Mouse (Mus musculus) midbrain, embryonic 10.5 days (tissue): ENCODE measurements around the gene Pknox2. TPM values are rescaled to one million over a fixed set of nuclear protein-coding genes. Genes with fewer than 3 reads are reported as not detected.
A peak's percentile ranks its signal among the peaks of the same experiment; 100 is the strongest.

Experiments
- DNase-seq: peaks from one replicate; pipeline ENCODE4 v3.0.0-alpha.2; 2017; ENCODE audit warnings: low spot score
- H3K27ac ChIP-seq: fragments of 300-500 bp; sonication (generic); replicated peaks from 2 replicates; pipeline ENCODE4 v1.5.1; 2016; ENCODE audit warnings: mild to moderate bottlenecking
- H3K27me3 ChIP-seq: fragments of 300-500 bp; sonication (generic); 2 replicates; pipeline ENCODE4 v1.6.1; 2016; ENCODE audit warnings: low read depth, mild to moderate bottlenecking; ENCODE audit not compliant: poor library complexity, severe bottlenecking
- H3K36me3 ChIP-seq: fragments of 300-500 bp; sonication (generic); 2 replicates; pipeline ENCODE4 v1.6.1; 2016; ENCODE audit warnings: mild to moderate bottlenecking, moderate library complexity
- H3K4me1 ChIP-seq: fragments of 300-500 bp; sonication (generic); 2 replicates; pipeline ENCODE4 v1.6.1; 2016
- H3K4me3 ChIP-seq: fragments of 300-500 bp; sonication (generic); 2 replicates; pipeline ENCODE4 v1.5.1; 2016; ENCODE audit warnings: mild to moderate bottlenecking, moderate library complexity
- H3K9me3 ChIP-seq: fragments of 300-500 bp; sonication (generic); replicated peaks from 2 replicates; pipeline ENCODE4 v1.6.1; 2016; ENCODE audit warnings: mild to moderate bottlenecking
- WGBS: fragments of 180-500 bp; shearing (Covaris S2); methylation state at CpG from one replicate; pipeline ENCODE4 v1.1.7; 2016; 5-methylcytosine and 5-hydroxymethylcytosine counted together
- polyA plus RNA-seq: library from polyadenylated mRNA; unstranded; fragments of >200 nt; fragmentation: Nextera tagmentation; extraction: Ambion mirVana; gene quantifications from 2 replicates; pipeline ENCODE4 v1.2.1, GENCODE M21; 2016

Gene Pknox2
- polyA plus RNA-seq, 1 experiment from 2014 or later: 41.5 TPM

DNA sequence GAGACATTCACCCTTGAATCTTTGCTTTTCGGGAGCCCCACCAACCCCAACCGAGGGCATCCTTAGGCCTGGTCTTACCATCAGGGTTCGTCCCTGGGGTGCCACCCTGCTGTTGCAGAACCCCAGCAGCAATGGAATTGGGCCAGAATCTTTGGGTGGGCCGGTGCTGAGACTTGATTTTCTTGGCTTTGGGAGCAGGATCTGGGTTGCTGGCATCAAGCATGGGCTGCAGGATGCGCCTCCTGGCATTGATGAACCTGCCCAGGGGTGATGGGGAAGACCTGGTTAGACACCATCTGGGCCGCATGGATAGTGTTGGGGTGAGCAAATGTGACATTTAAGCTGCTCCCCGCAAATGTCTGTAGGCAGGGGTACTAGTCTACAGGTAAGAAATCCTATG lies 253.0 kb downstream of the Pknox2 start:
- Histone ChIP-seq H3K4me3 (no peak overlapping the region), H3K9me3 (no peaks in the 10 kb centered on the region), H3K27me3 (no peaks in the 10 kb centered on the region), H3K27ac (no peak overlapping the region), H3K4me1 (no peaks in the 10 kb centered on the region), H3K36me3 (peaks cover 62% of the 10 kb centered on the region)
- WGBS: 90% methylated on average over 7 of the region's 7 CpGs
- DNase-seq: no peak

DNA sequence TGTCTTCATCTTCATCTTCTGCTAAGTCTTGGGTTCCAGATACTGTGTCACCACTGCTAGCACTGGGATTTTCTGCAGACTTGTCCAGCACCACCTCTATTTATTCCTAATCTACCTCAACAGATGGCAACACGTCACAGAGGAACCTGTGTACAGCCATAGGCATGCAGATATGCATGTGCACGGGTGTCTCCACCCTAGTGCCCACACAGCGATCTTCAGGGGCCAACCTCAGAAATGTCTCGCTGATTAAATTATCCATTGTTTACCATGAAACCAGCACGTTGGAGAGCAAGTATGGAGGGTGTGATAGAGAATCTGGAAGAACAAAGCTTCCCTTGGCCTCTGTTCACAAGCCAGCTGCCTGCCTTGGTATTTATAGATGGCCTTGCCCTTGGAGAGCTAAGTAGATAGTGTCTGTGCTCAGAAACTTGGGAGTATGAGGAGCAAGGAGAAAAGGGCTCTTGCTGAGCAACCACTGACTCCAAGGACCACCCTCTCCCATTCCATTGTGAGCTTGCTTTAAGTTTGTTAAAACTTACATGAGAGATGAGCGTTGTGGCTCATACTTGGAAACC lies 253.7 kb downstream of the Pknox2 start:
- Histone ChIP-seq H3K27ac (no peak overlapping the region), H3K9me3 (no peaks in the 10 kb centered on the region), H3K27me3 (no peaks in the 10 kb centered on the region), H3K4me1 (no peaks in the 10 kb centered on the region), H3K36me3 (peaks cover 55% of the 10 kb centered on the region), H3K4me3 (no peak overlapping the region)
- DNase-seq: no peak
- WGBS: 81% methylated on average over 6 of the region's 6 CpGs

GRCm38 (mm10) chr9:36890552-36890951 lies 256.7 kb downstream of the Pknox2 start:
- H3K36me3 ChIP-seq: peaks cover 45% of the 10 kb centered on the region

GRCm38 (mm10) chr9:36885237-36885636 lies 262.0 kb downstream of the Pknox2 start:
- Histone ChIP-seq H3K36me3 (peaks cover 5% of the 10 kb centered on the region), H3K4me3 (no peak overlapping the region), H3K27ac (no peak overlapping the region), H3K9me3 (no peaks in the 10 kb centered on the region), H3K27me3 (no peaks in the 10 kb centered on the region), H3K4me1 (peaks cover 19% of the 10 kb centered on the region)
- no peak for DNase-seq
- 68% methylated on average over 3 of the region's 3 CpGs for WGBS

More at GRCm38 (mm10) chr9:36890552-36890951, 256.7 kb downstream of the Pknox2 start:
- Histone ChIP-seq H3K27me3 (no peaks in the 10 kb centered on the region), H3K4me3 (no peak overlapping the region), H3K27ac (no peak overlapping the region), H3K9me3 (no peaks in the 10 kb centered on the region), H3K4me1 (no peaks in the 10 kb centered on the region)
- peak; percentile 72 for DNase-seq
- 22% methylated on average over 4 of the region's 4 CpGs for WGBS

DNA sequence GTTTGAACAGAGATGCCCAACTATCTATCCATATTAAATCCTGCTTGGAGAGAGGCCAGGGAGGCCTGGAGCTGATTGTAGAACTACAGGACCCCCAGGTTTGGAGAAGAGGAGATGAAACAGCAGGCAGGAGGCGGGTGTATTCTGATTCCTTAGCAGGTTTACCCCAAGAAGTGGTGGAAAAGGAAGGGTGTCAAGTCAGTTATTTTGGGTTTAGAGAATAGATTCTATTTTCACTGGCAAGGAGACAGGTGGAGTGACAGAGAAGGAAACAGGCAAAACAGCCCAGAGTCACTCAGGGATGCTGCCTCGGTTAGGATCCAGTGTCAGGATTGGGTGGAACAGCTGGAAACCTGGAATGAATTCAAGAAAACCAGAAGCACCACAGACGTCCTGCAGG lies 263.6 kb downstream of the Pknox2 start:
- no peak for DNase-seq
- Histone ChIP-seq H3K4me1 (peaks cover 19% of the 10 kb centered on the region), H3K4me3 (no peak overlapping the region), H3K27me3 (no peaks in the 10 kb centered on the region), H3K36me3 (peaks cover 22% of the 10 kb centered on the region), H3K9me3 (no peaks in the 10 kb centered on the region), H3K27ac (no peak overlapping the region)
- 76% methylated on average over 3 of the region's 3 CpGs for WGBS

DNA sequence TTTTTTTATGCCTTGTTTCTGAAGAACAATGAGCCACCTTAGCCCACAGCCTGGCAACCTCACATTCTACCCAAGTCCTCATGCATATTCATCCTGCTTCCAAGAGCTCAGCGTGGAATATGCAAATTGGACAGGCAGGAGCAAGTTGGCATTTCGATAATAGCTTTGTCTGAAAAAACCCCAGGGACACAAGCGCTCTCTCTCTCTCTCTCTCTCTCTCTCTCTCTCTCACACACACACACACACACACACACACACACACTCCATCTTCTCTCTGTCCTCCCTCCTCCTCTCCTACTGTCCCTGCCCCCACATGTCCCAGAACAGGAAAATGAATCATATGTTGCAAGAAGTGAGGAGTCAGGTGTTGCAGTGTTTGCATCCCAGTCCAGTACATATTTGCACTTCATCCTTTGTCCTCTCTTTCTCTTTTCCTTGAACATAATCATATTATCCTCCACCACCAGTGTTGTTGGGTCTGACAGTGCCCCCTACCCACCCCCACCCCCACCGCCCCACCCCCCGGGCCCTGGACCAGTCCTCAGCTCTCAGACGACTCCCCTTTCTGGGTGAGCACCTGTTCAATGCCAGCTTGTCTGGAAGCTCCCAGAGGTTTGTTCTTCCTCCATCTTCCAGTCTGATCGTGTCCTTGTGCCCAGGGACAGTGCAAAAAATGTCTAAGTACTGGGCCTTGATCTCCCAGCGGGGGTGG lies 265.0 kb downstream of the Pknox2 start:
- H3K27ac ChIP-seq: peak overlapping the region; percentile 76

GRCm38 (mm10) chr9:36881615-36882014 lies 265.6 kb downstream of the Pknox2 start:
- H3K27me3 ChIP-seq: no peaks in the 10 kb centered on the region
- peaks cover 19% of the 10 kb centered on the region for H3K4me1 ChIP-seq
- peaks cover 41% of the 10 kb centered on the region for H3K36me3 ChIP-seq
- H3K9me3 ChIP-seq: no peaks in the 10 kb centered on the region
- no peak for DNase-seq
- peak overlapping the region; percentile 70; the same call in 1 of the 2 replicates for H3K27ac ChIP-seq
- 79% methylated on average over 5 of the region's 5 CpGs for WGBS
- H3K4me3 ChIP-seq: no peak overlapping the region

More for the DNA sequence above, 265.0 kb downstream of the Pknox2 start:
- WGBS: 46% methylated on average over 8 of the region's 8 CpGs
- H3K4me1 ChIP-seq: peaks cover 19% of the 10 kb centered on the region
- no peaks in the 10 kb centered on the region for H3K27me3 ChIP-seq
- DNase-seq: no peak
- no peaks in the 10 kb centered on the region for H3K9me3 ChIP-seq
- H3K36me3 ChIP-seq: peaks cover 36% of the 10 kb centered on the region
- no peak overlapping the region for H3K4me3 ChIP-seq

DNA sequence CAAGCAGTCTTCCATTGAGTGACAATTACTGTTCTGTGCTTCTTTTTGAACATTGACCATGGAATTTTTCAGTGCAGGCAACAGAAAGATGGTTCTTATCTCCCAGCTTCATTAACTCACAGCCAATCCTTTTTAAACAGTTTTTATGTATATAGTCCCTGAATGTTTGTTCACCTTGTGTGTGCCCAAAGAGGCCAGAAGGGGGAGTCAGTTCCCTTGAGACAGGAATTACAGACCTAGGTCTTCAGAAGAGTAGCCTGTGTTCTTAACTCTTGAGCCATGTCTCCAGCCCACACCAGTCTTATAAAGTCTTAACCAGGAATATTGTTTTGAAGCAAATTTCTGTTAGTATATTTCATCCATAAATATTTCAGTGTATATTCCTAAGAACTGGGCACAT lies 270.4 kb downstream of the Pknox2 start:
- DNase-seq: no peak
- no peak overlapping the region for H3K27ac ChIP-seq
- no peaks in the 10 kb centered on the region for H3K9me3 ChIP-seq
- no peaks in the 10 kb centered on the region for H3K27me3 ChIP-seq
- peaks cover 9% of the 10 kb centered on the region for H3K4me1 ChIP-seq
- peaks cover 90% of the 10 kb centered on the region for H3K36me3 ChIP-seq
- no peak overlapping the region for H3K4me3 ChIP-seq

DNA sequence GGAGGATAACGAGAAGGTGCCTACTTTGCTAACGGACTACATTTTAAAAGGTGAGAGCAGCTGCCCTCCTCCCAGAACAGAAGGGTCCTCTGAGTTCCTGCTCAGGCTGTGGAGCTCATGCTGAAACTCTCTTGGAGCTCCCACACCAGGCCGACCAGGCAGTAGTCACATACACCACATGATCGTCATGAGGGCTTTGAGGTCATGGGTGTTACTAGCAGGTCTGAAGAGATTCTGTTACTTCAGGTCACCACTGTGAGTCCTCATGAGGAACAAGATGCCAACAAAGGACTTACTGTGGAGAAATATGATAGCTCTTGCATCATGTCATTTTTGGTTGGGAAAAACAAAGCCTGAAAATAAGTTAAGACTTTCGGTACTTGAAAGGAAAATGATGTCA lies 270.9 kb downstream of the Pknox2 start:
- peaks cover 94% of the 10 kb centered on the region for H3K36me3 ChIP-seq
- no peaks in the 10 kb centered on the region for H3K27me3 ChIP-seq
- H3K9me3 ChIP-seq: no peaks in the 10 kb centered on the region
- peaks cover 4% of the 10 kb centered on the region for H3K4me1 ChIP-seq
- 94% methylated on average over 5 of the region's 5 CpGs for whole genome bisulfite sequencing
- DNase-seq: no peak
- no peak overlapping the region for H3K27ac ChIP-seq
- H3K4me3 ChIP-seq: no peak overlapping the region

GRCm38 (mm10) chr9:36873796-36874195 lies 273.4 kb downstream of the Pknox2 start:
- Histone ChIP-seq H3K9me3 (no peaks in the 10 kb centered on the region), H3K4me3 (no peak overlapping the region), H3K36me3 (peaks cover 100% of the 10 kb centered on the region), H3K27ac (no peak overlapping the region), H3K4me1 (no peaks in the 10 kb centered on the region), H3K27me3 (no peaks in the 10 kb centered on the region)
- WGBS: 90% methylated on average over 2 of the region's 2 CpGs
- no peak for DNase-seq

GRCm38 (mm10) chr9:36870263-36870662 lies 276.9 kb downstream of the Pknox2 start:
- Histone ChIP-seq H3K36me3 (peaks cover 97% of the 10 kb centered on the region), H3K9me3 (no peaks in the 10 kb centered on the region)
- 83% methylated on average over 1 of the region's 1 CpGs for WGBS

DNA sequence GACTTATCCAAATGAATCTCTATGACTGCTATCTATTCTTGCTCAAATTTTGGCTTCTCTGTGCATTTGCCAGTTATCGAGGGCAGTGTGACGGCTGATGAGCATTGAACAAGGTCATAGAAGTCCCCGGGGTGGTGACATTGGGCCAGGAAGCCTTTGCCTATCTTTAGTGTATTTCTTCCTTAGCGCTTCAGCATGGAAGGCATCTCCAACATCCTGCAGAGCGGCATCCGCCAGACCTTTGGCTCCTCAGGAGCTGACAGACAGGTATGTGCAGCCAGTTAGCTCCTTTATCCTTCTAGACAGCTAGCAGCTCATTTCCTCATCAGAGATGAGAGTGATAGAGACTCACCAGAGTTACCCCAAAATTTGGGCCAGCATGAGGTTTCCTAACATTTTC lies 278.5 kb downstream of the Pknox2 start:
- no peaks in the 10 kb centered on the region for H3K4me1 ChIP-seq
- H3K27ac ChIP-seq: no peak overlapping the region
- H3K4me3 ChIP-seq: no peak overlapping the region
- no peaks in the 10 kb centered on the region for H3K27me3 ChIP-seq
- 92% methylated on average over 6 of the region's 6 CpGs for WGBS
- peaks cover 97% of the 10 kb centered on the region for H3K36me3 ChIP-seq
- H3K9me3 ChIP-seq: no peaks in the 10 kb centered on the region
- DNase-seq: no peak

More at GRCm38 (mm10) chr9:36870263-36870662, 276.9 kb downstream of the Pknox2 start:
- no peak for DNase-seq
- Histone ChIP-seq H3K27ac (no peak overlapping the region), H3K4me3 (no peak overlapping the region), H3K4me1 (no peaks in the 10 kb centered on the region), H3K27me3 (no peaks in the 10 kb centered on the region)
